Mouse (Mus musculus) spleen, adult 2 months (tissue): Measurements from ENCODE around the gene 4930447C04Rik. TPM values are rescaled to one million over a fixed set of nuclear protein-coding genes. Genes with fewer than 3 reads are reported as not detected.

Experiments used
- DNase-seq, 2 experiments: peaks; one replicate each; pipeline versions ENCODE4 v3.0.0 to v3.0.0-alpha.2; 2012 to 2021; ENCODE audit warnings: low spot score in 2 of 2, low read depth in 1 of 2
- H3K27ac ChIP-seq: fragments of 200-500 bp; 2 replicates; pipeline ENCODE4 v1.5.1; 2012; ENCODE audit warnings: low read length, inconsistent platforms; ENCODE audit not compliant: insufficient read depth
- H3K27me3 ChIP-seq: fragments of 200-500 bp; 2 replicates; pipeline ENCODE4 v1.6.1; 2012; ENCODE audit warnings: mild to moderate bottlenecking, moderate library complexity, low read length, inconsistent platforms; ENCODE audit not compliant: control insufficient read depth, insufficient read depth
- H3K36me3 ChIP-seq: fragments of 200-500 bp; 2 replicates; pipeline ENCODE4 v1.6.1; 2012; ENCODE audit warnings: mild to moderate bottlenecking, low read length, inconsistent platforms; ENCODE audit not compliant: control insufficient read depth, insufficient read depth
- H3K4me1 ChIP-seq: fragments of 200-500 bp; 2 replicates; pipeline ENCODE4 v1.6.1; 2011; ENCODE audit warnings: inconsistent platforms; ENCODE audit not compliant: control insufficient read depth, insufficient read depth, insufficient read length
- H3K4me3 ChIP-seq: fragments of 200-500 bp; 2 replicates; pipeline ENCODE4 v1.5.1; 2011; ENCODE audit warnings: mild to moderate bottlenecking, inconsistent platforms; ENCODE audit not compliant: insufficient read depth, insufficient read length; ENCODE audit errors: extremely low read depth
- CTCF ChIP-seq: fragments of 200-500 bp; IDR thresholded peaks from 2 replicates; pipeline ENCODE4 v1.5.1; 2011; ENCODE audit warnings: mild to moderate bottlenecking, inconsistent platforms; ENCODE audit not compliant: insufficient read depth, insufficient read length, insufficient replicate concordance; ENCODE audit errors: extremely low read depth
- POLR2A ChIP-seq: fragments of 200-500 bp; IDR thresholded peaks from 2 replicates; pipeline ENCODE4 v1.6.1; 2011; ENCODE audit warnings: low read depth, low read length, inconsistent platforms
- WGBS: fragments of 180-500 bp; shearing (Covaris S2); methylation state at CpG from one replicate; pipeline ENCODE4 v1.1.7; 2018; 5-methylcytosine and 5-hydroxymethylcytosine counted together
- polyA plus RNA-seq: library from polyadenylated mRNA; depleted of rRNA; stranded (reverse); fragments of >200 nt; gene quantifications from 2 replicates; pipeline ENCODE4 v1.2.3, GENCODE M21; 2012

The 4930447C04Rik gene
- polyA plus RNA-seq, 1 experiment = not detected

DNA sequence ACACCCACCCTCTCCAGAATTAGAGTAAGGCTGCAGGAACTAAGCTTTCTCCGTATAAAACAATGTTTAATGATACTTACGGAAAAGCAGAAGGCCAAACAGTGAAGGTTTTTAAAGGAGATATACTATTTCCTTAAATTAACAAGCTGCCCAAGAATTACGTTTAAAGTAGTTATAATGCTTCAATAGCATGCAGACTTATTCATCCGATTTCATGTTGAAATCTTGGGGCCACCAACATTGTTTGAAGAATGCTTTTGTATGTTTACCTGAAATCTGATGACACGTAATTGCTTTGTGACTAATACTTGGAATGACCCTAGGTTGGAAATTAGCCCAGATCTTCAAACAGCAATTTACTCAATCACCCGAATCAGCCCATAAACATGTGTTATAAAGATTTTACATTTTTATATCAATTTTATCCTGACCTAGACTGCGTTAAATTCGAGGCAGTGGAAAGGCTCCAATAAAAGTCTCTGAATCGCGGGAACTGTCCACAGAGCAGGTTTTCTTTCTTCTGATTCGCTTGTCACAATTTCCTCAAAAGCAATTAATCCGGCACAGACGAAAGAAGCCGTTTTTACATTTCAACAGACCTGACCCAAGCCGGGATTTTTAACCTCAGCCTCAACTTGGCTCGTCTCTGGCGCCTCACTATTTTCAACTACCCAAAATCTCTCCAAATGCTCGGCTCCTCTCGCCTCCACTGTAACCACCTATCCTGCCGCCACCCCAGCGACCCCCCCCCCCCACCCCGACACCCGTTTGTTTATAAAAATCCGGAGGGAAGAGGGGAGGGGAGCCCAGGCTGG lies 4.0 kb upstream of the 4930447C04Rik start:
- no peak overlapping the region for H3K4me3 ChIP-seq
- no peak for DNase-seq
- H3K4me1 ChIP-seq = no peaks in the 10 kb centered on the region
- no peak for TF ChIP-seq CTCF
- no peak for TF ChIP-seq POLR2A
- H3K36me3 ChIP-seq = no peaks in the 10 kb centered on the region
- peaks cover 24% of the 10 kb centered on the region for H3K27me3 ChIP-seq
- H3K27ac ChIP-seq = no peak overlapping the region
- WGBS = 6% methylated on average over 24 of the region's 24 CpGs

DNA sequence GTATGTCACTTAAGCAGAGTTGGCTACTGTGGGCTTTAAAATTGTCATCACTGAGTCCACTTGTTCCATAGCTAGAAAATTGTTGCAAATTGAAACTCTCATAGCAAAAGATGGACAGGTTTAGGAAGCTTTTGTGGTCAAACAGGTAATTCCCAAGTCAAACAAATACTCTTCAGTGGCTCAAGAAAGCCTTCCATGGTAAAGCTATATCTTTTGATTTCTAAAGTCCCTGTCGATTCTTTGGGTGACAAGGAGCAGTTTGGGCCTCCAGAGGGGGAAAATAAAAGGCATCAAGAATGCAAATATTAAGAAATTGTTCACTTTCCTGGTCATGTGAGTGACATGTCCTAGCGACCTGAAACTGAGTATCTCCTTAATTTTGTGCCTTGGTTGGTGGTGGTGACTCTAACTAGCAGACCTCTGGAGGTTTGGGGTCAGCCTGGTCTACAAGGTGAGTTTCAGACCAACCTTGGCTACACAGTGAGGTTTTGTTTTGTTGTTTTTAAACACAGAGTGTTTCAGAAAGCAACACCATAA lies 3.1 kb upstream of the 4930447C04Rik start:
- no peak for DNase-seq
- Histone ChIP-seq H3K4me1 (no peaks in the 10 kb centered on the region), H3K4me3 (no peak overlapping the region), H3K27ac (no peak overlapping the region), H3K36me3 (no peaks in the 10 kb centered on the region), H3K27me3 (peaks cover 28% of the 10 kb centered on the region)
- 14% methylated on average over 2 of the region's 2 CpGs for WGBS
- TF ChIP-seq CTCF (no peak), POLR2A (no peak)

DNA sequence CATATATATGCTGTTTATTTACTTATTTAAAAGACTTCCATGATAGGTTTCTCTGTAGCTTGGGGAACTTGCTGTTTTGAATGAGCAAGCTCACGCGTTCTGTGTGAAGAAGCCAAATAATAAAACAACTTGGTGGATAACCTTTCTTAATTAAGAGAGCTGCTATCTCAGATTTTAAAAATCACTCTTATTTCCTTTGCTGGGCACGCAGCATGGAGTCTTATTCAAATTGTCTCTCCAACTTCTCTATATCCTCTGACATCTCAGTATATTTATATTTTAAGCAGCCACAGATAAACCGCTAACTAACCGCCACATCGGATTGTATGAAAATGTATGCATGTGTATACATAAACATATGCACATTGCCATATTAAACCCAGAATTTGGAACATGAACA lies 1.6 kb upstream of the 4930447C04Rik start:
- WGBS = 31% methylated on average over 6 of the region's 6 CpGs
- H3K27me3 ChIP-seq = peaks cover 28% of the 10 kb centered on the region
- no peaks in the 10 kb centered on the region for H3K4me1 ChIP-seq
- no peak overlapping the region for H3K27ac ChIP-seq
- no peak for TF ChIP-seq POLR2A
- H3K36me3 ChIP-seq = no peaks in the 10 kb centered on the region
- DNase-seq = no peak
- no peak overlapping the region for H3K4me3 ChIP-seq

DNA sequence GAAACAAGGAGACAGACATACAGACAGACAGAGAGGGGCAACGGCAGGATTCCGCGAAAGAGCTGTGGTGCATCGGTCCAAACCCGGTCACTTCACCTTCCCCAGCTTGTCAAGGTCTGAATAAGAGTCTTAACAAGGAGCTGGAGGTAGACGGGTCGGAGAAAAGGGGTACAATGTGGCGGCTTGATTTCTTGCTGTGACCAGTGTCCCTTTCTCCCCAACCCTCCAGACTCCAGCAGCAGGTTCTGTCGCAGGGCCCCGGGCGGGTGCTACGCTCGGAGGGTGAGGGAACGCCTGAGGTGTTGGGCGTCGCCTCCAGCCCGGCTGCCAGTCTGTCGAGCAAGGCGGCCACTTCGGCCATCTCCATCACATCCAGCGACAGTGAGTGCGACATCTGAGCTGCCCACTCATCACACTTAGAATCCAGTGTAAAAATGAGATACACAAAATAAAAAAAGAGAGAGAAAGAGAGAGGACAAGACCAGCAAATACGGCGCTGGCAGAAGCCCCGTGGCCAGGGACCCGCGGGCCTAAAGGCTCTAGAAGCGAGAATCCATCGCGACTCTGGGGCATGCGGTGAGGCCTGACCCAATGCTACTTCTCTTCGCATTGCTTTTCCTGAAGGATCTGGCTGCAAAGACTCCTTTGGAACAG lies 951 bp upstream of the 4930447C04Rik start:
- TF ChIP-seq CTCF = no peak
- TF ChIP-seq POLR2A = no peak
- Histone ChIP-seq H3K36me3 (no peaks in the 10 kb centered on the region), H3K4me3 (no peak overlapping the region), H3K27me3 (peaks cover 28% of the 10 kb centered on the region), H3K27ac (no peak overlapping the region), H3K4me1 (no peaks in the 10 kb centered on the region)
- 5% methylated on average over 32 of the region's 32 CpGs for WGBS
- DNase-seq = no peak

DNA sequence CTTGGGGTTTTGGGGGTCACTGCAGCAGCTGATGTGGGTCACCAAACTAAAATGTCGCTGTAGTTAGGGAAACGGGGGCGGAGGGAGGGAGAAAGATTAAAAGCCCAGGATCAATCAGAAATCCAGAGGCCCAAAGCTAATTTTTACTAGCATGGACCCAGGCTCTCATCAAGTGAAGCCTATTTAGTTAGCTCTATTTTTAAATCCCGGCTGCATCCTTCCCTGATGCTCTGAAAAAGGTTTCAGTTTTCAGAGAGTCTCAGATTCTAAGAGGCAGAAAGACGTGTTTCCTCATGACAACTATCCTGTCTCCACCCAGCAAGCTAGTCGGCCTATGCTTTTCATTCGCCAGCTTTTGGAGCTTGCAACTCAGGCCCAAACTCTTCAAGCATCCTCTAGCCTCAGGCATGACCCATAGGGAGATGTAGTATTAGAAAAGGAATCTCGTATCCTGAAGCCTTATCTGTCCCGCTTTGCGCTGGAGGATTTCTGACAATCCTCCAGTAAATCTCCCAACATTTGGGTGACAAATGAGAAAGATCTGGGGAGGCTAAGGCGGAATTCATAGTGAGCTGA lies 336 bp upstream of the 4930447C04Rik start:
- WGBS = 9% methylated on average over 11 of the region's 11 CpGs
- DNase-seq = no peak
- no peak overlapping the region for H3K27ac ChIP-seq
- H3K27me3 ChIP-seq = peaks cover 28% of the 10 kb centered on the region
- TF ChIP-seq CTCF (no peak), POLR2A (no peak)
- H3K4me1 ChIP-seq = no peaks in the 10 kb centered on the region
- no peak overlapping the region for H3K4me3 ChIP-seq
- no peaks in the 10 kb centered on the region for H3K36me3 ChIP-seq

DNA sequence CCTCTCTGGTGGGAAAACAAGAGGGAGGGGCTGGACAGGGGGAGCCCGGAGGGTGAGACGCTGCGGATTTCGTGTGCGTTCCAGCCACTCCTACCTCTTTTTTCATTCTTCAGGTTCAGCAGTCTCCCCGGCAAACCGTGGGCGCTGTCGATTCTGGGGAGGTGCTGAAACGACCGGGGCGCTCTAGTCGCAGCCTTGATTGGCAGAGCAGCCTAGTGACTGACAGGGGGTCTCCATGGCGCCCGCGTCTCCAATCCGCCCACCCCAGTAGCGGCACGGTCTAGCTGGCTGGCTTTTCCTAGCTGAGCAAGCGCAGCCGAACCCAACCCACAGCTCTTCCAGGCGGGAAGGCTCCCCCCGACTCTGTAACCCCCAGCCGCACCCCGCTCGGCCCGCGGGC lies 958 bp downstream of the 4930447C04Rik start, which contains the start of gene Six6:
Gene Six6 (plus strand): TSS at position 277 of the 400 bp plus-strand sequence.
- Histone ChIP-seq H3K4me3 (no peak within 1 kb of the TSS), H3K27ac (no peak within 1 kb of the TSS), H3K27me3 (peaks cover 21% of the 10 kb centered on the region), H3K4me1 (no peaks in the 10 kb centered on the region), H3K36me3 (no peaks in the 10 kb centered on the region)
- no peak for DNase-seq
- WGBS = 2% methylated on average over 28 of the region's 28 CpGs
- no peak for TF ChIP-seq POLR2A
- TF ChIP-seq CTCF = no peak
